Mouse (Mus musculus) cerebellum, postnatal 10 days (tissue): ENCODE measurements at regions not wholly inside any gene's neighbourhood (a gene's known extent, or its start where the extent isn't known, plus 50 kb on each side); places are given as distances from the start of the nearest gene placed in this dataset.

Experiments used
- DNase-seq, 2 experiments: peaks; one replicate each; pipeline ENCODE4 v3.0.0; 2021; ENCODE audit warnings: mixed read lengths in 2 of 2

- peak; percentile 13 to 70 for DNase-seq
These were observed 850.7 kb downstream of the H2al1n start for GRCm38 (mm10) chrX:15061641-15062040.

GRCm38 (mm10) chrX:15065700-15066099 is 854.8 kb downstream of the H2al1n start:
- DNase-seq: no peak
